Comparison of ENCODE assay signal across 28 mouse cellular contexts in the genomic region with DNA sequence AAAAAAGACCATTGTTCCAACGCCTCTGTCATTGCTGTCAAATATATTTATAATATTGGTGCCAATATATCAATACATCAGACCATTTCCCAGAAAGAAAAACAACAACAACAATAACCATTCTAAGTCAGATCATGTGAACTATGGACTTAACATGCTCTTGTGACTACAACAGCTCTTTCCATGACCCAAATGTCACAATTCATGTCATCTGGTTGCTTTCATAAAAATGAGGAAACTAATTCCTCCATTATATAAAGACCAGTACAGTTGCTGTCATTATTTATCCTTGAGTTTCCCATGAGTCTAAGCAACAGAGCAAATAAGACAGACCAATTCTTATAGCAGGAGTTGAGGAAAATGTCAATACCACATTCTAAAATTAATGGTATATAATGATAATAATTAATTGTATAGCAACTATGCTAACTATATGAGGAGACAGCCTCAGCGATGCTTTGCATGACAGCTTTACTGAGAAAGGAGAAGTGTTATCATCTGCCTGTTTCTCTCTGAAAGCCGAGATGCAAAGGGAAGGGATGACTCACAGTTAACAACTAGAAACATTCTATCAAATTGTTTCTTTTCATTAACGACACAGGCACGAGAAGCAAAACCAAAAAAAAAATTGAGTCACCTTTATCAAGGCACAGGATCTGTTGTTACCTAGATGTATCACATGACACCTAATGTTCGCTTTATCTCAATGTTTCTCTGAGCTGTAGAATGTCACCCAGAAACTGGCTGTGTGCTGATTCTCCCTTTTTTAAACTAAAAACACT.
DNase-seq lines count a peak whose midpoint lies in the region; ATAC-seq and TF ChIP-seq lines count a peak whose summit lies in the region.
"Had no signal": no experiment of that assay in that cellular context is flagged by ENCODE, and none has a peak within 500 bp of the region (broad histone marks: within the 10 kb centered on the region; RNA-seq: fewer than 3 reads in every experiment).

No protein-coding gene starts in this region.

- no peak for TF ChIP-seq CTCF in layer of hippocampus, adult 2 months (conservative IDR thresholded peaks at IDR 0.05)

- H3K27me3 ChIP-seq in splenic B cell, adult 2 months (ENCODE audit: control insufficient read depth, insufficient read depth, low read length, poor library complexity, severe bottlenecking): no peaks in the 10 kb centered on the region
- H3K27me3 ChIP-seq in midbrain, embryonic 14.5 days (ENCODE audit: control insufficient read depth, insufficient read depth, low read length): no peaks in the 10 kb centered on the region
- H3K27me3 ChIP-seq: heart, embryonic 12.5 days; hindbrain, embryonic 12.5 days; limb, embryonic 12.5 days; midbrain, embryonic 15.5 days; Patski; stomach, embryonic 15.5 days had no signal

- no peak for DNase-seq in layer of hippocampus, adult 2 months (ENCODE audit: low spot score in 2 of 2)
- DNase-seq in layer of hippocampus, adult 11-12 months (ENCODE audit: low spot score): no peak
- peak; percentile 74 for DNase-seq in splenic B cell, adult 2 months (ENCODE audit: low read depth, low spot score)
- DNase-seq in neural tube, embryonic 10.5 days (ENCODE audit: extremely low spot score, low spot score): no peak
- DNase-seq in urinary bladder, postnatal 25 days (ENCODE audit: low spot score): no peak
- DNase-seq in midbrain, embryonic 14.5 days: no peak
- DNase-seq: adrenal gland, adult 2 months; cerebellum, adult 9-10 months; heart, postnatal 10 days; kidney, adult 8-10 months; kidney, postnatal 10 days; liver, postnatal 0 days; lung, postnatal 14 days; right cerebral cortex, adult 18-20 months; right cerebral cortex, postnatal 4 days; thymus, adult 18-20 months; thymus, postnatal 4 days had no signal

- peak overlapping the region; percentile 32; the same call in 1 of the 2 replicates for H3K27ac ChIP-seq in layer of hippocampus, adult 2 months
- H3K27ac ChIP-seq in midbrain, embryonic 14.5 days (replicated peaks; ENCODE audit: low read depth, low read length): no peak overlapping the region
- H3K27ac ChIP-seq: embryonic facial prominence, embryonic 10.5 days; hindbrain, embryonic 12.5 days; limb, embryonic 12.5 days; midbrain, embryonic 15.5 days; stomach, embryonic 15.5 days had no signal

- H3K4me2 ChIP-seq in midbrain, embryonic 14.5 days (ENCODE audit: low read length): no peak overlapping the region
- H3K4me2 ChIP-seq: heart, embryonic 12.5 days; hindbrain, embryonic 12.5 days; limb, embryonic 12.5 days; liver, embryonic 11.5 days; midbrain, embryonic 15.5 days; stomach, embryonic 15.5 days had no signal

- H3K9ac ChIP-seq in midbrain, embryonic 14.5 days (replicated peaks; ENCODE audit: low read length): no peak overlapping the region
- H3K9ac ChIP-seq: heart, embryonic 12.5 days; hindbrain, embryonic 12.5 days; limb, embryonic 12.5 days; liver, postnatal 0 days; midbrain, embryonic 15.5 days; stomach, embryonic 15.5 days had no signal

- no peaks in the 10 kb centered on the region for H3K36me3 ChIP-seq in splenic B cell, adult 2 months (ENCODE audit: control insufficient read depth, insufficient read depth, low read length, poor library complexity, severe bottlenecking)
- H3K36me3 ChIP-seq in midbrain, embryonic 14.5 days (ENCODE audit: control insufficient read depth, insufficient read depth, low read length): no peaks in the 10 kb centered on the region
- H3K36me3 ChIP-seq: embryonic facial prominence, embryonic 10.5 days; heart, embryonic 12.5 days; hindbrain, embryonic 12.5 days; limb, embryonic 12.5 days; midbrain, embryonic 15.5 days; stomach, embryonic 15.5 days had no signal

- peaks cover 5% of the 10 kb centered on the region; the same call in 1 of the 2 replicates for H3K4me1 ChIP-seq in midbrain, embryonic 14.5 days (ENCODE audit: control insufficient read depth, insufficient read depth, low read length)
- H3K4me1 ChIP-seq: heart, embryonic 12.5 days; hindbrain, embryonic 12.5 days; stomach, embryonic 15.5 days had no signal

- WGBS in midbrain, embryonic 14.5 days: 88% methylated on average over 6 of the region's 6 CpGs

- H3K4me3 ChIP-seq in layer of hippocampus, adult 2 months: no peak overlapping the region
- H3K4me3 ChIP-seq in midbrain, embryonic 14.5 days (replicated peaks; ENCODE audit: low read depth, low read length): no peak overlapping the region
- H3K4me3 ChIP-seq: embryonic facial prominence, embryonic 10.5 days; heart, embryonic 12.5 days; hindbrain, embryonic 12.5 days; limb, embryonic 12.5 days; midbrain, embryonic 15.5 days; myocyte; stomach, embryonic 15.5 days had no signal

- no peaks in the 10 kb centered on the region for H3K9me3 ChIP-seq in midbrain, embryonic 14.5 days (ENCODE audit: control insufficient read depth, low read length)
- H3K9me3 ChIP-seq: embryonic facial prominence, embryonic 10.5 days; heart, embryonic 12.5 days; hindbrain, embryonic 12.5 days; limb, embryonic 12.5 days; midbrain, embryonic 15.5 days; stomach, embryonic 15.5 days had no signal

- peak; percentile 81 for ATAC-seq in activated CD4-positive, CD25-positive, alpha-beta regulatory T cell, adult 4 months
- ATAC-seq in inflammation-experienced regulatory T-cells, adult 6 months: peak; percentile 80
- ATAC-seq in midbrain, embryonic 14.5 days (ENCODE audit: low FRiP score, low TSS enrichment): no peak
- ATAC-seq: liver, postnatal 0 days; midbrain, embryonic 15.5 days; Patski had no signal
